Mouse (Mus musculus) gastrocnemius, postnatal 25 days (tissue): ENCODE data around the gene Pdgfa. TPM values are rescaled to one million over a fixed set of nuclear protein-coding genes. Genes with fewer than 3 reads are reported as not detected.

Experiments
- total RNA-seq, 2 experiments: library from RNA; stranded (reverse); gene quantifications; 1 replicate in 1 of 2; 2 replicates in 1 of 2; pipeline ENCODE4 v1.2.3; 2021

Pdgfa gene
- total RNA-seq, 2 experiments from 2014 or later = 22.2 to 22.3 TPM

Other genes with a start within 250 kb of the Pdgfa start
- gene Fam20c, start 242.9 kb downstream of the Pdgfa start, total RNA-seq = 10 to 100 TPM; 14.2 to 19.2 TPM
- not detected for gene Gm5294, start 177.3 kb downstream of the Pdgfa start, total RNA-seq
- 1 to 10 TPM in 1 of 2 experiments, under 1 TPM in 1; 0.91 to 1.3 TPM for gene Prkar1b, start 152.6 kb upstream of the Pdgfa start, total RNA-seq
- gene Dnaaf5, start 152.9 kb upstream of the Pdgfa start, total RNA-seq = 10 to 100 TPM; 11.9 to 12.1 TPM
- gene Sun1, start 203.3 kb upstream of the Pdgfa start, total RNA-seq = 10 to 100 TPM; 33.2 to 35.6 TPM